Mouse (Mus musculus) large intestine, adult 2 months (tissue): ENCODE data around the gene Pard3. TPM values are rescaled to one million over a fixed set of nuclear protein-coding genes. Genes with fewer than 3 reads are reported as not detected.

Source experiments
- DNase-seq: peaks from one replicate; pipeline ENCODE4 v3.0.0-alpha.2; 2012; ENCODE audit warnings: low read depth, low spot score
- WGBS: fragments of 180-500 bp; shearing (Covaris S2); methylation state at CpG from one replicate; pipeline ENCODE4 v1.1.7; 2018; 5-methylcytosine and 5-hydroxymethylcytosine counted together
- polyA plus RNA-seq: library from polyadenylated mRNA; depleted of rRNA; stranded (reverse); fragments of >200 nt; gene quantifications from 2 replicates; pipeline ENCODE4 v1.2.3, GENCODE M21; 2012

Pard3 gene
- polyA plus RNA-seq, 1 experiment: 19.0 TPM

- DNase-seq: no peak
- 34% methylated on average over 3 of the region's 3 CpGs for WGBS
Observed at GRCm38 (mm10) chr8:127081297-127081696, 17.6 kb downstream of the Pard3 start.

GRCm38 (mm10) chr8:127082486-127082885 is 18.8 kb downstream of the Pard3 start:
- WGBS: 63% methylated on average over 2 of the region's 2 CpGs
- no peak for DNase-seq

- DNase-seq: no peak
- WGBS: 46% methylated on average over 6 of the region's 6 CpGs
Observed at GRCm38 (mm10) chr8:127084565-127084964, 20.9 kb downstream of the Pard3 start.

GRCm38 (mm10) chr8:127087434-127087833 is 23.7 kb downstream of the Pard3 start:
- 33% methylated on average over 1 of the region's 1 CpGs for WGBS
- no peak for DNase-seq

- WGBS: 30% methylated on average over 9 of the region's 9 CpGs
- DNase-seq: no peak
Observed at GRCm38 (mm10) chr8:127088372-127088771, 24.7 kb downstream of the Pard3 start.

GRCm38 (mm10) chr8:127089021-127089420 is 25.3 kb downstream of the Pard3 start:
- no peak for DNase-seq
- 52% methylated on average over 8 of the region's 8 CpGs for WGBS

GRCm38 (mm10) chr8:127090435-127090834 is 26.7 kb downstream of the Pard3 start:
- no peak for DNase-seq
- 51% methylated on average over 4 of the region's 4 CpGs for WGBS

- no peak for DNase-seq
- WGBS: 85% methylated on average over 3 of the region's 3 CpGs
Observed at GRCm38 (mm10) chr8:127091936-127092335, 28.2 kb downstream of the Pard3 start.

- WGBS: 47% methylated on average over 10 of the region's 10 CpGs
- DNase-seq: no peak
Observed at GRCm38 (mm10) chr8:127092383-127093112, 28.9 kb downstream of the Pard3 start.

- DNase-seq: no peak
Observed at GRCm38 (mm10) chr8:127093113-127093426, 29.4 kb downstream of the Pard3 start.

GRCm38 (mm10) chr8:127095763-127096162 is 32.1 kb downstream of the Pard3 start:
- no peak for DNase-seq
- WGBS: 90% methylated on average over 7 of the region's 7 CpGs

More at GRCm38 (mm10) chr8:127093113-127093426, 29.4 kb downstream of the Pard3 start:
- 67% methylated on average over 3 of the region's 3 CpGs for WGBS

- DNase-seq: no peak
- 21% methylated on average over 1 of the region's 1 CpGs for WGBS
Observed at GRCm38 (mm10) chr8:127099439-127100090, 35.9 kb downstream of the Pard3 start.

GRCm38 (mm10) chr8:127103256-127103655 is 39.6 kb downstream of the Pard3 start:
- DNase-seq: no peak
- 58% methylated on average over 5 of the region's 5 CpGs for WGBS

- no peak for DNase-seq
Observed at GRCm38 (mm10) chr8:127104616-127105015, 40.9 kb downstream of the Pard3 start.

GRCm38 (mm10) chr8:127107928-127108327 is 44.2 kb downstream of the Pard3 start:
- no peak for DNase-seq
- 64% methylated on average over 3 of the region's 3 CpGs for WGBS

More at GRCm38 (mm10) chr8:127104616-127105015, 40.9 kb downstream of the Pard3 start:
- WGBS: 25% methylated on average over 2 of the region's 2 CpGs

- WGBS: 72% methylated on average over 5 of the region's 5 CpGs
- DNase-seq: no peak
Observed at GRCm38 (mm10) chr8:127113209-127113608, 49.5 kb downstream of the Pard3 start.

- no peak for DNase-seq
- WGBS: 55% methylated on average over 3 of the region's 3 CpGs
Observed at GRCm38 (mm10) chr8:127115837-127116236, 52.1 kb downstream of the Pard3 start.

- WGBS: 77% methylated on average over 11 of the region's 11 CpGs
- no peak for DNase-seq
Observed at GRCm38 (mm10) chr8:127118373-127118861, 54.7 kb downstream of the Pard3 start.

- no peak for DNase-seq
- 42% methylated on average over 3 of the region's 3 CpGs for WGBS
Observed at GRCm38 (mm10) chr8:127123391-127123790, 59.7 kb downstream of the Pard3 start.

- 50% methylated on average over 8 of the region's 8 CpGs for WGBS
- no peak for DNase-seq
Observed at GRCm38 (mm10) chr8:127124795-127125194, 61.1 kb downstream of the Pard3 start.
